Mouse (Mus musculus) testis, postnatal 10 days (tissue): ENCODE measurements at regions not wholly inside any gene's neighbourhood (a gene's known extent, or its start where the extent isn't known, plus 50 kb on each side); places are given as distances from the start of the nearest gene placed in this dataset.

ENCODE experiments used
- DNase-seq: peaks from one replicate; pipeline ENCODE4 v3.0.0; 2021; ENCODE audit warnings: low spot score

- no peak for DNase-seq
These were observed 312.3 kb downstream of the Mex3b start for GRCm38 (mm10) chr7:83179403-83179802.

- no peak for DNase-seq
These were observed 319.2 kb downstream of the Mex3b start for GRCm38 (mm10) chr7:83186341-83186740.

- no peak for DNase-seq
These were observed 328.9 kb downstream of the Mex3b start for GRCm38 (mm10) chr7:83195896-83196537.

GRCm38 (mm10) chr7:83197490-83197889 lies 330.4 kb downstream of the Mex3b start:
- no peak for DNase-seq

- DNase-seq: no peak
These were observed 334.1 kb downstream of the Mex3b start for GRCm38 (mm10) chr7:83201126-83201686.

GRCm38 (mm10) chr7:83201768-83202493 lies 334.8 kb downstream of the Mex3b start:
- DNase-seq: peak; percentile 53

GRCm38 (mm10) chr7:83203311-83204012 lies 336.3 kb downstream of the Mex3b start:
- no peak for DNase-seq

- no peak for DNase-seq
These were observed 336.9 kb downstream of the Mex3b start for GRCm38 (mm10) chr7:83204013-83204365.

- no peak for DNase-seq
These were observed 337.6 kb downstream of the Mex3b start for GRCm38 (mm10) chr7:83204701-83205100.

- DNase-seq: no peak
These were observed 339.9 kb downstream of the Mex3b start for GRCm38 (mm10) chr7:83206999-83207398.

GRCm38 (mm10) chr7:83211611-83212010 lies 344.5 kb downstream of the Mex3b start:
- DNase-seq: no peak

GRCm38 (mm10) chr7:83222029-83222722 lies 355.0 kb downstream of the Mex3b start:
- no peak for DNase-seq

- no peak for DNase-seq
These were observed 357.2 kb upstream of the Tmc3 start for GRCm38 (mm10) chr7:83227262-83228108.

- DNase-seq: no peak
These were observed 354.0 kb upstream of the Tmc3 start for GRCm38 (mm10) chr7:83230496-83231325.

- no peak for DNase-seq
These were observed 349.1 kb upstream of the Tmc3 start for GRCm38 (mm10) chr7:83235659-83236058.

GRCm38 (mm10) chr7:83237336-83237735 lies 347.4 kb upstream of the Tmc3 start:
- no peak for DNase-seq

- DNase-seq: no peak
These were observed 346.6 kb upstream of the Tmc3 start for GRCm38 (mm10) chr7:83238091-83238490.

- DNase-seq: no peak
These were observed 342.5 kb upstream of the Tmc3 start for GRCm38 (mm10) chr7:83242233-83242632.

- DNase-seq: no peak
These were observed 338.9 kb upstream of the Tmc3 start for GRCm38 (mm10) chr7:83245867-83246266.

GRCm38 (mm10) chr7:83251995-83252563 lies 332.6 kb upstream of the Tmc3 start:
- no peak for DNase-seq
